Mouse (Mus musculus) mature B cell (primary cell): ENCODE measurements at regions not wholly inside any gene's neighbourhood (a gene's known extent, or its start where the extent isn't known, plus 50 kb on each side); places are given as distances from the start of the nearest gene placed in this dataset.

Experiments used
- in situ Hi-C: fragments of 300-500 bp; cut with MboI; formaldehyde crosslinking; loops from 2 replicates; pipeline ENCODE4 v1.14.3; 2019

DNA sequence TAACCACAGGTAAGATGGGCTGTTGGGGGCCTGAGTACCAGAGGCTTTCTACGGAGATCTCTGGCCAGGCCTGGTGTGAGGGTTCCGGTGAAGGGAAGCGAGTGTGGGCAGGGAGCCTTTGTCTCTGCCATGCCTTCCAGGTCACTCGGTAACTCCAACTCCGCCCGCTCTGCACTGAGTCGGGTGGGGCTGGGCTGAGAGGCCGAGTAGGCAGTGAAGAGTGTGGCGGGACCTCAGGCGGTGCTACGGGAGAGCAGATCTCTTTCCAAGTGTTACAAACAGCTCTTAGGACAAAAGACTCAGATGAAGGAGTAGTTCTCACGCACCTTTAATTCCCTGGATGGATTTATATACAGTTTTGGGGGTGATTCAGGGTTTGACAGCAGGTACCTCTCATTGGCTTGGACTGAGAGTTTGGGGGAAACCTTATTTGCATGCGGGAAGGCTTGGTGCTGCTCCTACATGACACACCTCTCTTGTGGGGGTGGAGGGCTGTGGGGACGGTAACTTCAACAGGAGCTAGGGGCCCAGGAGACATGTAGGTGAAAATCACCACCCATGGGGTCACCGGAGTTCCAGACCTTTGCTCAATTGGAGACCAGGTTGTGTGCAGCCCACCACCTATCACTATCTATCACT lies 54.7 kb upstream of the Ralgps2 start:
- in situ Hi-C loops, result no loop called here

DNA sequence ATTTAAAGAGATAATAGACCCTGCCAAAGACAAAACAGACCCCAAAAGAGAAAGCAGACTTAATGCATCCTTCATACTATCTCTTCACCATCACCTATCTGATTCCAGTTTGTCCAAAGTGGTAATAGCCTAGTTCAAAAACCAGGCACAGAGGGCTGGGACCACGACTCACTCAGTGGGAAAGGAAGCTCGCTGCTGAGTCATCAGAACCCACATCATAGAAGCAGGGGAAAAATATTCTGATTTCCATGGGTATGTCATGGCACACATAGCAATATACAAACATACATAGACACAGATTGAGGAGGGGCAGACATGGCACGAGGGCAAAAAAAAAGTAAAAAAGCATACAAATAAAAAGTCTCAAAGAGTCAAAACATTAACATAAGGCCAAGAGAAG lies 53.7 kb upstream of the Ralgps2 start:
- in situ Hi-C loops, result no loop called here

GRCm38 (mm10) chr1:156992536-156992935 lies 53.1 kb upstream of the Ralgps2 start:
- in situ Hi-C loops, result no loop called here

GRCm38 (mm10) chr1:156990567-156991494 lies 51.4 kb upstream of the Ralgps2 start:
- in situ Hi-C loops, result no loop called here

DNA sequence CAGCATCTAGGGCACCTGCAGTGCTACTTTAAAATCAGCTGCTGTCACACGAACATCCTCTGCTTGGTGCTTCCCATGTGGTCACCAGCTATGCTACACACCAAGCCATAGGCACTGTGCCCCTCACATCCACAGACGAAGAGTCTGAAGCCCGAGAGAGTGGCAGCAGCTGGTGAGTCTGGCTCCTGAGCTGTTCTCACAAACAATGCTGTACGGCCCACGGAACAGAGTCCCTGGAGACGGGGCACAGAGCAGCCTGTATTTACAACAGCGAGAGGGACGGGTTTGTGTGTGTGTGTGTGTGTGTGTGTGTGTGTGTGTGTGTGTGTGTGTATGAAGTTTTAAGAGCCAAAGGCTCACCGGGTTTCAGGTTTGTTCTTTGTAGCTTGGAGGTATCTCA lies 50.7 kb upstream of the Ralgps2 start:
- in situ Hi-C loops, result no loop called here

DNA sequence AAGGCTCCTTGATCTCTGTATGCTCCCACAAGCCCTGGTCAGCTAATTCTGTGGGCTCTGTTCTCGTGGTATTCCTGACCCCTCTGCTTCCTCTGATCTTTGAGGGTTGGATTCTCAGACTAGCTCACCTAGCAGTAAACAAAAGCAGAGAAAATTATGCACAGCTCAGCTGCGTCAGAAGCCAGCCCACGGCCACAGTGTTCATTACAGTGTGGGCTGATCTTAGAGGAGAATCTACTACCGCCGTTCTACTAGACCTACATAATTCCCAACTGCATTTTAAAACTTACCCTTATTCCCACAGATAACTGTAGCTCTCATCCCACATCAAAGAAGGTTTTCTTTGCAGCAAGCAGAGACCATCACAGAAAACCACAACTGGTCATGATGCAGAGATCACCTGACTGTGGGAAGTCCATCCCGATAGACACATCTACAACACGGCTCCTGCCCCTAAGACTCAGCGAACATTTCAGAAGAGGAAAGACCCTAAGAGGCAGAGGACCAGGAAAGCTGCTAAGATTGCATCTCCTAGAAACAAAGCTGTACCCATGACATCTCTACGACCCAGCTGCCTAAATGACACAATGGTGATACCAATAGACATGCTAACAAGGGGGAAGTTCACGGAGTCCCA lies 49.8 kb upstream of the Ralgps2 start:
- in situ Hi-C loops, result no loop called here
